Mouse (Mus musculus): Measurements from ENCODE around the gene Prl2b1. TPM values are rescaled to one million over a fixed set of nuclear protein-coding genes. Genes with fewer than 3 reads are reported as not detected.

Gene Prl2b1
- not detected in 2 replicates for polyA plus RNA-seq (2015; fragmentation: Nextera tagmentation; extraction: Ambion mirVana)

GRCm38 (mm10) chr13:27390746-27391145 is at the start of gene Prl2b1:
Gene Prl2b1, minus strand, starts transcription at chr13:27390846.
- Histone ChIP-seq H3K9me3 (ENCODE audit: control insufficient read depth, low read length) (no peaks in the 10 kb centered on the region), H3K36me3 (ENCODE audit: control insufficient read depth, insufficient read depth, low read length) (no peaks in the 10 kb centered on the region), H3K4me2 (replicated peaks; ENCODE audit: low read depth) (no peak within 1 kb of the TSS), H3K27ac (replicated peaks) (no peak within 1 kb of the TSS), H3K9ac (ENCODE audit: low read length) (no peak within 1 kb of the TSS), H3K4me3 (ENCODE audit: low read depth, low read length) (no peak within 1 kb of the TSS), H3K4me1 (replicated peaks; ENCODE audit: control insufficient read depth, insufficient read depth) (no peaks in the 10 kb centered on the region), H3K27me3 (ENCODE audit: control insufficient read depth, insufficient read depth, low read length) (no peaks in the 10 kb centered on the region)
- 71% methylated on average over 6 of the region's 6 CpGs for WGBS
- no peak for ATAC-seq (ENCODE audit: low FRiP score, low TSS enrichment)
- TF ChIP-seq CTCF (IDR thresholded peaks at IDR 0.05; ENCODE audit: low read depth) (no peak), EP300 (optimal IDR thresholded peaks at IDR 0.05) (no peak)
- DNase-seq (ENCODE audit: low spot score), result no peak

- ATAC-seq (ENCODE audit: low FRiP score, low TSS enrichment), result no peak
- Histone ChIP-seq H3K9me3 (ENCODE audit: control insufficient read depth, low read length) (no peaks in the 10 kb centered on the region), H3K4me2 (replicated peaks; ENCODE audit: low read depth) (no peak within 1 kb of the TSS), H3K36me3 (ENCODE audit: control insufficient read depth, insufficient read depth, low read length) (no peaks in the 10 kb centered on the region), H3K4me3 (ENCODE audit: low read depth, low read length) (no peak within 1 kb of the TSS), H3K27ac (replicated peaks) (no peak within 1 kb of the TSS), H3K9ac (ENCODE audit: low read length) (no peak within 1 kb of the TSS), H3K4me1 (replicated peaks; ENCODE audit: control insufficient read depth, insufficient read depth) (no peaks in the 10 kb centered on the region), H3K27me3 (ENCODE audit: control insufficient read depth, insufficient read depth, low read length) (no peaks in the 10 kb centered on the region)
- no peak for DNase-seq (ENCODE audit: low spot score)
- 81% methylated on average over 3 of the region's 3 CpGs for WGBS
- TF ChIP-seq CTCF (IDR thresholded peaks at IDR 0.05; ENCODE audit: low read depth) (no peak), EP300 (optimal IDR thresholded peaks at IDR 0.05) (no peak)
Measured at GRCm38 (mm10) chr13:27438588-27438987, 47.9 kb upstream of the Prl2b1 start, which contains the start of gene Prl8a6. Gene Prl8a6, minus strand, starts transcription at chr13:27438688.

- Histone ChIP-seq H3K4me2 (replicated peaks; ENCODE audit: low read depth) (no peak overlapping the region), H3K9me3 (ENCODE audit: control insufficient read depth, low read length) (no peaks in the 10 kb centered on the region), H3K4me3 (ENCODE audit: low read depth, low read length) (no peak overlapping the region), H3K4me1 (replicated peaks; ENCODE audit: control insufficient read depth, insufficient read depth) (no peaks in the 10 kb centered on the region), H3K36me3 (ENCODE audit: control insufficient read depth, insufficient read depth, low read length) (no peaks in the 10 kb centered on the region), H3K9ac (ENCODE audit: low read length) (no peak overlapping the region), H3K27ac (replicated peaks) (no peak overlapping the region), H3K27me3 (ENCODE audit: control insufficient read depth, insufficient read depth, low read length) (no peaks in the 10 kb centered on the region)
- ATAC-seq (ENCODE audit: low FRiP score, low TSS enrichment), result no peak
- no peak for DNase-seq (ENCODE audit: low spot score)
- no peak for TF ChIP-seq CTCF (IDR thresholded peaks at IDR 0.05; ENCODE audit: low read depth)
- no peak for TF ChIP-seq EP300 (optimal IDR thresholded peaks at IDR 0.05)
- 78% methylated on average over 1 of the region's 1 CpGs for whole genome bisulfite sequencing
Measured at GRCm38 (mm10) chr13:27433159-27433558, 42.5 kb upstream of the Prl2b1 start.

- ATAC-seq (ENCODE audit: low FRiP score, low TSS enrichment) (no peak), DNase-seq (ENCODE audit: low spot score) (no peak)
- Histone ChIP-seq H3K4me3 (ENCODE audit: low read depth, low read length) (no peak overlapping the region), H3K9ac (ENCODE audit: low read length) (no peak overlapping the region), H3K36me3 (ENCODE audit: control insufficient read depth, insufficient read depth, low read length) (no peaks in the 10 kb centered on the region), H3K27ac (replicated peaks) (no peak overlapping the region), H3K27me3 (ENCODE audit: control insufficient read depth, insufficient read depth, low read length) (no peaks in the 10 kb centered on the region), H3K9me3 (ENCODE audit: control insufficient read depth, low read length) (no peaks in the 10 kb centered on the region), H3K4me2 (replicated peaks; ENCODE audit: low read depth) (no peak overlapping the region), H3K4me1 (replicated peaks; ENCODE audit: control insufficient read depth, insufficient read depth) (no peaks in the 10 kb centered on the region)
- TF ChIP-seq CTCF (IDR thresholded peaks at IDR 0.05; ENCODE audit: low read depth) (peak; percentile 17), EP300 (optimal IDR thresholded peaks at IDR 0.05) (no peak)
Measured at GRCm38 (mm10) chr13:27413640-27414039, 23.0 kb upstream of the Prl2b1 start.

GRCm38 (mm10) chr13:27399061-27399724 is 8.5 kb upstream of the Prl2b1 start:
- ATAC-seq (ENCODE audit: low FRiP score, low TSS enrichment), result no peak
- 88% methylated on average over 7 of the region's 7 CpGs for WGBS

GRCm38 (mm10) chr13:27345373-27345772 is 45.3 kb downstream of the Prl2b1 start, which contains the start of gene Prl8a2:
Gene Prl8a2, plus strand, starts transcription at chr13:27345673.
- no peak within 1 kb of the TSS for H3K4me2 ChIP-seq (replicated peaks; ENCODE audit: low read depth)
- H3K4me1 ChIP-seq (replicated peaks; ENCODE audit: control insufficient read depth, insufficient read depth), result no peaks in the 10 kb centered on the region
- no peak for TF ChIP-seq EP300 (optimal IDR thresholded peaks at IDR 0.05)
- no peak for TF ChIP-seq CTCF (IDR thresholded peaks at IDR 0.05; ENCODE audit: low read depth)
- WGBS, result 78% methylated on average over 2 of the region's 2 CpGs
- H3K36me3 ChIP-seq (ENCODE audit: control insufficient read depth, insufficient read depth, low read length), result no peaks in the 10 kb centered on the region
- no peaks in the 10 kb centered on the region for H3K27me3 ChIP-seq (ENCODE audit: control insufficient read depth, insufficient read depth, low read length)
- H3K9me3 ChIP-seq (ENCODE audit: control insufficient read depth, low read length), result no peaks in the 10 kb centered on the region
- DNase-seq (ENCODE audit: low spot score) (no peak), ATAC-seq (ENCODE audit: low FRiP score, low TSS enrichment) (no peak)
- H3K9ac ChIP-seq (ENCODE audit: low read length), result no peak within 1 kb of the TSS
- no peak within 1 kb of the TSS for H3K4me3 ChIP-seq (ENCODE audit: low read depth, low read length)
- H3K27ac ChIP-seq (replicated peaks), result no peak within 1 kb of the TSS

More at GRCm38 (mm10) chr13:27399061-27399724, 8.5 kb upstream of the Prl2b1 start:
- Histone ChIP-seq H3K4me3 (ENCODE audit: low read depth, low read length) (no peak overlapping the region), H3K27me3 (ENCODE audit: control insufficient read depth, insufficient read depth, low read length) (no peaks in the 10 kb centered on the region), H3K9me3 (ENCODE audit: control insufficient read depth, low read length) (no peaks in the 10 kb centered on the region), H3K36me3 (ENCODE audit: control insufficient read depth, insufficient read depth, low read length) (no peaks in the 10 kb centered on the region), H3K4me1 (replicated peaks; ENCODE audit: control insufficient read depth, insufficient read depth) (no peaks in the 10 kb centered on the region), H3K9ac (ENCODE audit: low read length) (no peak overlapping the region), H3K27ac (replicated peaks) (no peak overlapping the region), H3K4me2 (replicated peaks; ENCODE audit: low read depth) (no peak overlapping the region)
- TF ChIP-seq CTCF (IDR thresholded peaks at IDR 0.05; ENCODE audit: low read depth), result no peak
- TF ChIP-seq EP300 (optimal IDR thresholded peaks at IDR 0.05), result no peak
- no peak for DNase-seq (ENCODE audit: low spot score)
